Mouse (Mus musculus) MEL (cell line): ENCODE measurements around the gene Tnfrsf12a. TPM values are rescaled to one million over a fixed set of nuclear protein-coding genes. Genes with fewer than 3 reads are reported as not detected.
A peak's percentile ranks its signal among the peaks of the same experiment; 100 is the strongest.

Source experiments
- DNase-seq: peaks from one replicate; pipeline ENCODE4 v3.0.0; 2011; ENCODE audit warnings: low read depth, low spot score
- H3K27ac ChIP-seq: 2 replicates; pipeline ENCODE4 v1.5.1; 2012; ENCODE audit warnings: low read depth, mild to moderate bottlenecking, control low read depth, low read length, moderate library complexity; ENCODE audit not compliant: control insufficient read depth
- H3K27me3 ChIP-seq, 2 experiments: fragments of 150-350 bp in 1 of 2; sonication (generic) in 1 of 2; 2 replicates each; pipeline ENCODE4 v1.6.1; 2012; ENCODE audit warnings: low read length in 2 of 2, mild to moderate bottlenecking in 2 of 2, improper control_type of control experiment in 1 of 2, moderate library complexity in 1 of 2; ENCODE audit not compliant: insufficient read depth in 2 of 2, control insufficient read depth in 1 of 2
- H3K36me3 ChIP-seq, 2 experiments: 2 replicates each; pipeline ENCODE4 v1.6.1; 2012 to 2014; ENCODE audit warnings: low read length in 2 of 2, improper control_type of control experiment in 1 of 2, inconsistent platforms in 1 of 2, mild to moderate bottlenecking in 1 of 2; ENCODE audit not compliant: insufficient read depth in 2 of 2, control insufficient read depth in 1 of 2
- H3K4me1 ChIP-seq, 2 experiments: fragments of 150-350 bp in 1 of 2; sonication (generic) in 1 of 2; 2 replicates each; pipeline ENCODE4 v1.6.1; 2012; ENCODE audit warnings: low read length in 2 of 2, improper control_type of control experiment in 1 of 2, mild to moderate bottlenecking in 1 of 2; ENCODE audit not compliant: insufficient read depth in 2 of 2, control insufficient read depth in 1 of 2
- H3K4me3 ChIP-seq, 2 experiments: fragments of 150-350 bp in 1 of 2; sonication (generic) in 1 of 2; 2 replicates each; pipeline ENCODE4 v1.5.1; 2012; ENCODE audit warnings: low read depth in 2 of 2, low read length in 2 of 2, mild to moderate bottlenecking in 2 of 2, moderate library complexity in 2 of 2, control low read depth in 1 of 2, improper control_type of control experiment in 1 of 2; ENCODE audit not compliant: control insufficient read depth in 1 of 2, insufficient read depth in 1 of 2
- H3K79me2 ChIP-seq: 2 replicates; pipeline ENCODE4 v1.6.1; 2012; ENCODE audit warnings: mild to moderate bottlenecking, low read length, moderate library complexity; ENCODE audit not compliant: control insufficient read depth, poor library complexity, insufficient read depth
- H3K9ac ChIP-seq: 2 replicates; pipeline ENCODE4 v1.6.1; 2012; ENCODE audit warnings: low read depth, mild to moderate bottlenecking, control low read depth, low read length, moderate library complexity; ENCODE audit not compliant: control insufficient read depth, poor library complexity, severe bottlenecking
- H3K9me3 ChIP-seq: fragments of 150-350 bp; sonication (generic); replicated peaks from 2 replicates; pipeline ENCODE4 v1.6.1; 2012; ENCODE audit warnings: mild to moderate bottlenecking, low read length, improper control_type of control experiment, moderate library complexity; ENCODE audit not compliant: insufficient read depth
- CHD2 ChIP-seq: IDR thresholded peaks from 2 replicates; pipeline ENCODE4 v1.6.1; 2011; ENCODE audit warnings: low read length, improper control_type of control experiment
- EP300 ChIP-seq, 2 experiments: IDR thresholded peaks; 2 replicates each; pipeline ENCODE4 v1.6.1; 2011; ENCODE audit warnings: improper control_type of control experiment in 2 of 2, low read length in 2 of 2, low read depth in 1 of 2, mild to moderate bottlenecking in 1 of 2
- ETS1 ChIP-seq: IDR thresholded peaks from 2 replicates; pipeline ENCODE4 v1.6.1; 2012; ENCODE audit warnings: low read depth, mild to moderate bottlenecking, inconsistent platforms, low read length, improper control_type of control experiment, moderate library complexity
- GABPA ChIP-seq: IDR thresholded peaks from 2 replicates; pipeline ENCODE4 v1.6.1; 2012; ENCODE audit warnings: low read depth, mild to moderate bottlenecking, inconsistent platforms, low read length, improper control_type of control experiment, moderate library complexity
- GATA1 ChIP-seq: IDR thresholded peaks from 2 replicates; pipeline ENCODE4 v1.6.1; 2011; ENCODE audit warnings: low read depth, low read length, improper control_type of control experiment
- JUND ChIP-seq: IDR thresholded peaks from 2 replicates; pipeline ENCODE4 v1.6.1; 2011; ENCODE audit warnings: low read depth, mild to moderate bottlenecking, improper control_type of control experiment, low read length
- MYB ChIP-seq: IDR thresholded peaks from 2 replicates; pipeline ENCODE4 v1.6.1; 2011; ENCODE audit warnings: mild to moderate bottlenecking, low read depth, low read length, improper control_type of control experiment
- POLR2A ChIP-seq, 2 experiments: IDR thresholded peaks; 2 replicates each; pipeline ENCODE4 v1.6.1; 2011 to 2012; ENCODE audit warnings: low read length in 2 of 2, mild to moderate bottlenecking in 2 of 2, control low read depth in 1 of 2, improper control_type of control experiment in 1 of 2, low read depth in 1 of 2, moderate library complexity in 1 of 2; ENCODE audit not compliant: control insufficient read depth in 1 of 2, insufficient read depth in 1 of 2, poor library complexity in 1 of 2
- TAL1 ChIP-seq: IDR thresholded peaks from 2 replicates; pipeline ENCODE4 v1.6.1; 2012; ENCODE audit warnings: mild to moderate bottlenecking, inconsistent platforms, low read length, moderate library complexity, mixed read lengths
- TBP ChIP-seq: IDR thresholded peaks from 2 replicates; pipeline ENCODE4 v1.8.0; 2011; ENCODE audit warnings: low read depth, low read length, improper control_type of control experiment
- UBTF ChIP-seq: IDR thresholded peaks from 2 replicates; pipeline ENCODE4 v1.6.1; 2012; ENCODE audit warnings: low read depth, mild to moderate bottlenecking, inconsistent platforms, low read length, improper control_type of control experiment, moderate library complexity, borderline replicate concordance; ENCODE audit not compliant: insufficient read depth
- USF1 ChIP-seq: IDR thresholded peaks from 2 replicates; pipeline ENCODE4 v1.6.1; 2014; ENCODE audit warnings: low read depth, mild to moderate bottlenecking, inconsistent platforms, low read length, improper control_type of control experiment, moderate library complexity
- ZNF384 ChIP-seq: IDR thresholded peaks from 2 replicates; pipeline ENCODE4 v1.6.1; 2012; ENCODE audit warnings: low read depth, mild to moderate bottlenecking, inconsistent platforms, low read length, improper control_type of control experiment
- polyA plus RNA-seq, 2 experiments: library from polyadenylated mRNA; stranded (reverse) in 1 of 2; unstranded in 1 of 2; fragments of >175 nt in 1 of 2; fragments of >200 nt in 1 of 2; gene quantifications; 2 replicates each; pipeline versions ENCODE4 v1.2.1 to v1.2.4; 2012; ENCODE audit warnings: low replicate concordance in 2 of 2, low read depth in 1 of 2; ENCODE audit not compliant: insufficient read length in 2 of 2, insufficient read depth in 1 of 2, missing spikeins in 1 of 2
- total RNA-seq: library from RNA; depleted of rRNA; stranded (reverse); fragments of 300-350 nt; gene quantifications from 2 replicates; pipeline ENCODE4 v1.2.3, GENCODE M21; 2012

Tnfrsf12a gene
- total and polyA plus RNA-seq, 3 experiments = 14.7 to 18.8 TPM; not detected in 1

DNA sequence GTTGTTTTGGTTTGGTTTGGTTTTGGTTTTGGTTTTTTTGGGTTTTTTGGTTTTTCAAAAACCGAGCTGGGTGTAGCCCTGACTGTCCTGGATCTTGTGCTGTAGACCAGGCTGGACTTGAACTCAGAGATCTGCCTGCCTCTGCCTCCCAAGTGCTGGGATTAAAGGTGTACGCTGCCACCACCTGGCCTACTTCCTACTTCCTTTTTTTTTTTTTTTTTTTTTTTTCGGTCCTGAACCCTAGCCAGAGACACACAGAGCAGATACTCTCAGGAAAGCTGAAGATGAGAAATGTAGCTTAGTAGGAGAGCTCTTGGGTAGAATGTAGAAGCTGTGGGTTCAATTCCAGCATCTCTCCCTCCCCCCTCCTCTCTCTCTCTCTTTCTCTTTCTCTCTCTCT is 18.8 kb downstream of the Tnfrsf12a start:
- Histone ChIP-seq H3K36me3 (no peaks in the 10 kb centered on the region), H3K9me3 (no peaks in the 10 kb centered on the region), H3K27me3 (peaks cover 0 to 2% of the 10 kb centered on the region in 2 experiments; a peak in 3 of 4 replicates), H3K4me3 (no peak overlapping the region), H3K4me1 (no peaks in the 10 kb centered on the region), H3K27ac (no peak overlapping the region), H3K9ac (no peak overlapping the region), H3K79me2 (no peaks in the 10 kb centered on the region)
- no peak for TF ChIP-seq CHD2
- peak; percentile 77 for TF ChIP-seq ZNF384
- no peak for DNase-seq

GRCm38 (mm10) chr17:23654410-23654809 is 22.9 kb downstream of the Tnfrsf12a start:
- no peak overlapping the region for H3K27ac ChIP-seq
- DNase-seq = no peak
- no peaks in the 10 kb centered on the region for H3K36me3 ChIP-seq
- H3K9ac ChIP-seq = no peak overlapping the region
- H3K4me3 ChIP-seq = no peak overlapping the region
- TF ChIP-seq POLR2A (IDR thresholded peaks at IDR 0.05; ENCODE audit: control insufficient read depth in 1 of 2, insufficient read depth in 1 of 2, low read depth in 1 of 2, low read length in 2 of 2, poor library complexity in 1 of 2) = no peak
- no peak for TF ChIP-seq USF1
- no peak for TF ChIP-seq ETS1
- no peak for TF ChIP-seq GATA1
- no peak for TF ChIP-seq TAL1
- no peak for TF ChIP-seq JUND
- no peak for TF ChIP-seq GABPA
- H3K4me1 ChIP-seq = no peaks in the 10 kb centered on the region
- peaks cover 0 to 4% of the 10 kb centered on the region in 2 experiments for H3K27me3 ChIP-seq
- no peaks in the 10 kb centered on the region for H3K79me2 ChIP-seq
- H3K9me3 ChIP-seq = no peaks in the 10 kb centered on the region

GRCm38 (mm10) chr17:23654001-23654400 is 23.3 kb downstream of the Tnfrsf12a start:
- Histone ChIP-seq H3K79me2 (no peaks in the 10 kb centered on the region), H3K4me3 (no peak overlapping the region), H3K36me3 (no peaks in the 10 kb centered on the region), H3K27ac (no peak overlapping the region), H3K9ac (no peak overlapping the region), H3K4me1 (no peaks in the 10 kb centered on the region), H3K27me3 (peaks cover 0 to 4% of the 10 kb centered on the region in 2 experiments), H3K9me3 (no peaks in the 10 kb centered on the region)
- no peak for DNase-seq
- no peak for TF ChIP-seq MYB
- no peak for TF ChIP-seq UBTF
- TF ChIP-seq EP300 (IDR thresholded peaks at IDR 0.05; ENCODE audit: low read depth in 1 of 2, low read length in 2 of 2) = no peak
- TF ChIP-seq TBP = no peak
- no peak for TF ChIP-seq ZNF384
